Mouse (Mus musculus) heart, adult 2 months (tissue): Measurements from ENCODE around the gene Rad50.

Experiments
- CTCF ChIP-seq: fragments of 200-600 bp; IDR thresholded peaks from 2 replicates; pipeline ENCODE4 v1.8.1; 2022; ENCODE audit warnings: antibody characterized with exemption, mild to moderate bottlenecking, moderate library complexity
- EP300 ChIP-seq: fragments of 200-500 bp; IDR thresholded peaks from 2 replicates; pipeline ENCODE4 v1.6.1; 2011; ENCODE audit warnings: low read depth, low read length, control low read depth; ENCODE audit not compliant: insufficient read depth
- POLR2A ChIP-seq: fragments of 200-500 bp; IDR thresholded peaks from 2 replicates; pipeline ENCODE4 v1.6.1; 2011; ENCODE audit warnings: mild to moderate bottlenecking, low read depth, low read length, control low read depth; ENCODE audit not compliant: insufficient read depth

DNA sequence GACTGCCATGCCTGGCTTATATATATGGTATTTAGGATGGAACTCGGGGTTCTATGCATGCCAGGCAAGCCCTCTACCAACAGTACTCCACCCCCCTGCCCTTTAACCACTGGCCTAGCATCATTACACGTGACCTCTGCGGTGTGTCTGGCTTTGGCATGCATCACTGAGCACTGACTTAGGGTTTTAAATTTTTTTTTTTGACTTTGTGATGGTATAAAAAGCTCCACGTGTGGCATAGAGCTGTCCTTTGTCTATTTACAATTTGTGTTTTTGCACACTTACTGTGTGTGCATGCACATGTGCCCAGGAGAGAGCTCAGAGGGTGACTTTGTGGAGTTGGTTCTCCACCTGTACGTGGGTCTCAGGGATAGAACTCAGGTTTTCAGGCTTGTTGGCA is 63.1 kb downstream of the Rad50 start:
- TF ChIP-seq EP300 (no peak), CTCF (no peak), POLR2A (no peak)
